Mouse (Mus musculus) B cell, adult (primary cell): ENCODE measurements around the gene Dock8. TPM values are rescaled to one million over a fixed set of nuclear protein-coding genes. Genes with fewer than 3 reads are reported as not detected.

Experiments
- total RNA-seq: library from RNA; stranded (reverse); gene quantifications from 4 replicates; pipeline ENCODE4 v1.2.4, GENCODE M21; 2023; ENCODE audit not compliant: inconsistent age

Dock8 gene
- 232 to 262 TPM (median 239 TPM) in 4 replicates for total RNA-seq

GRCm38 (mm10) chr19:24999201-24999886 lies at the start of gene Dock8:
Dock8 (plus strand) TSS chr19:24999534.

GRCm38 (mm10) chr19:24961172-24961962 lies 38.0 kb upstream of the Dock8 start, which contains the start of gene Cbwd1:
Cbwd1 (minus strand) TSS chr19:24961610.

GRCm38 (mm10) chr19:25236596-25237491 lies 237.5 kb downstream of the Dock8 start, which contains the start of gene Kank1:
Kank1 (plus strand) TSS chr19:25236975.

Other genes starting within 250 kb of the Dock8 start
- not detected in 4 replicates for gene Pgm5, start 137.7 kb upstream of the Dock8 start, total RNA-seq
- gene Gm10053, start 123.8 kb upstream of the Dock8 start, total RNA-seq = 33.5 to 39.0 TPM (median 36.2 TPM) in 4 replicates
- not detected in 4 replicates for gene Foxd4, start 98.3 kb upstream of the Dock8 start, total RNA-seq
- gene Cbwd1, start 37.9 kb upstream of the Dock8 start, total RNA-seq = 10.5 to 12.7 TPM (median 11.6 TPM) in 4 replicates
- 0.10 TPM in 1 of 4 replicates, not detected in the others for gene Kank1, start 237.4 kb downstream of the Dock8 start, total RNA-seq